Mouse (Mus musculus) spleen, adult 2 months (tissue): Measurements from ENCODE around the gene Zxdb. TPM values are rescaled to one million over a fixed set of nuclear protein-coding genes. Genes with fewer than 3 reads are reported as not detected.

Experiments
- DNase-seq, 2 experiments: peaks; one replicate each; pipeline versions ENCODE4 v3.0.0 to v3.0.0-alpha.2; 2012 to 2021; ENCODE audit warnings: low spot score in 2 of 2, low read depth in 1 of 2
- H3K27ac ChIP-seq: fragments of 200-500 bp; 2 replicates; pipeline ENCODE4 v1.5.1; 2012; ENCODE audit warnings: low read length, inconsistent platforms; ENCODE audit not compliant: insufficient read depth
- H3K27me3 ChIP-seq: fragments of 200-500 bp; 2 replicates; pipeline ENCODE4 v1.6.1; 2012; ENCODE audit warnings: mild to moderate bottlenecking, moderate library complexity, low read length, inconsistent platforms; ENCODE audit not compliant: control insufficient read depth, insufficient read depth
- H3K36me3 ChIP-seq: fragments of 200-500 bp; 2 replicates; pipeline ENCODE4 v1.6.1; 2012; ENCODE audit warnings: mild to moderate bottlenecking, low read length, inconsistent platforms; ENCODE audit not compliant: control insufficient read depth, insufficient read depth
- H3K4me1 ChIP-seq: fragments of 200-500 bp; 2 replicates; pipeline ENCODE4 v1.6.1; 2011; ENCODE audit warnings: inconsistent platforms; ENCODE audit not compliant: control insufficient read depth, insufficient read depth, insufficient read length
- H3K4me3 ChIP-seq: fragments of 200-500 bp; 2 replicates; pipeline ENCODE4 v1.5.1; 2011; ENCODE audit warnings: mild to moderate bottlenecking, inconsistent platforms; ENCODE audit not compliant: insufficient read depth, insufficient read length; ENCODE audit errors: extremely low read depth
- CTCF ChIP-seq: fragments of 200-500 bp; IDR thresholded peaks from 2 replicates; pipeline ENCODE4 v1.5.1; 2011; ENCODE audit warnings: mild to moderate bottlenecking, inconsistent platforms; ENCODE audit not compliant: insufficient read depth, insufficient read length, insufficient replicate concordance; ENCODE audit errors: extremely low read depth
- POLR2A ChIP-seq: fragments of 200-500 bp; IDR thresholded peaks from 2 replicates; pipeline ENCODE4 v1.6.1; 2011; ENCODE audit warnings: low read depth, low read length, inconsistent platforms
- WGBS: fragments of 180-500 bp; shearing (Covaris S2); methylation state at CpG from one replicate; pipeline ENCODE4 v1.1.7; 2018; 5-methylcytosine and 5-hydroxymethylcytosine counted together
- polyA plus RNA-seq: library from polyadenylated mRNA; depleted of rRNA; stranded (reverse); fragments of >200 nt; gene quantifications from 2 replicates; pipeline ENCODE4 v1.2.3, GENCODE M21; 2012; rRNA removed

Zxdb gene
- polyA plus RNA-seq, 1 experiment = 3.7 TPM

DNA sequence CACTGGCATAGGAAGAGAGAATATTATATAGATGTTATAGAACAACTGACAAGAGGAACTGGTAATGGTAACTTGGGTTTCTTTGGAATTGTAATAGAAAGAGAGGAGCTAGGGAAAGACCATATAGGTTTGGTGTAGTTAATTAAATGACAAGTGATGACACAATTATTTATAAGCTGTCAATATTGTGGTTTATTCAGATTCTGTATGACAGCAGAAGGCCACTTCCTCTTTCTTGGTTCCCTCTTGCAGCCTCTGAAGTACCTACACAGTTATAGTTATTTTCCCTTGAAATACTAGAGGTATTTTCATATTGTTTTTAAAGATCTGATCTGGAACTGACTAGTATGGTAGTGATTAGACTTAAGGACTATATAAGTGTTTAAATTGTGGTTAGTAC, 7.2 kb downstream of the Zxdb start:
- TF ChIP-seq CTCF = no peak
- TF ChIP-seq POLR2A = no peak
- peak in 1 of 2 experiments; percentile 15 for DNase-seq
- no peak overlapping the region for H3K27ac ChIP-seq
- H3K27me3 ChIP-seq = no peaks in the 10 kb centered on the region
- H3K36me3 ChIP-seq = no peaks in the 10 kb centered on the region
- no peaks in the 10 kb centered on the region for H3K4me1 ChIP-seq
- no peak overlapping the region for H3K4me3 ChIP-seq

DNA sequence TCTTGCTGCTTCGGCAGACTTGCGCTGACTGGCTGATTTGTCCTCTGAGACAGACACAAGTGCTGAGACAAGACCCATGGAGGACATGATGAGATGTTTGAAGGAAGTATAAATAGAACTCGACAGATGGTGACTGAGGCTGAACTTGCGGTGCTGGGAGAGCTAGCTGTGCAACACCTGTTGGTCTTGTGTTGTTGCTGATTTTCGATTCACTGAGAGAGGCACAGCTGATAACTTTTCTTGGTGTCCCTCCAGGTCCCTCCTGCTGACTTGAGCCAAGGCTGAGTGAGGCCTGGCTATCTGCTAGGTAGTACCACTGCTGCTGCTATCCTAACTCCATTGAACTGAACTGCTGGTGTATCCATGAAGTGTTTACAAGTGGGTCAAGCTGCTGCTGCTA, 29.4 kb downstream of the Zxdb start:
- no peak overlapping the region for H3K27ac ChIP-seq
- no peak overlapping the region for H3K4me3 ChIP-seq
- no peaks in the 10 kb centered on the region for H3K4me1 ChIP-seq
- no peaks in the 10 kb centered on the region for H3K27me3 ChIP-seq
- DNase-seq = no peak
- WGBS = 86% methylated on average over 5 of the region's 5 CpGs
- no peaks in the 10 kb centered on the region for H3K36me3 ChIP-seq
- TF ChIP-seq CTCF = no peak
- no peak for TF ChIP-seq POLR2A

DNA sequence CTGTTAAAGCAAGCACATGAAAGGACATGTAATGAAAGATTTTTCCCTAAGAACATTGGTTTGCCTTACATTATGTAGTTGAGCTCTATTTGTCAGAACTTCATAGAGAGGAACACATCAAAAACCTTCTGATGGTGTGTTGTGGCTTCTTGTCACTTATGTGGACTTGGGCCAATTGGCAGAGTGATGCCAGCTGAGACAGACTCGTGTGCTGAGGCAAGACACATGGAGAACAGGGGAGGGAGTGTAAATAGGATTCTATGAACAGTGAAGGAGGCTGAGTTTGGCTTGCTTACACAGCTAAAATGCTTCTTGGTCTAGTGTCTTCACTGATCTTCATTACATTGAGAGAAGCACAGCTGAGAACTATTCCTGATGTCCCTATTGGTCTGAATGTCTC, 35.6 kb downstream of the Zxdb start:
- TF ChIP-seq CTCF = no peak
- TF ChIP-seq POLR2A = no peak
- no peak for DNase-seq
- H3K27ac ChIP-seq = no peak overlapping the region
- H3K4me1 ChIP-seq = no peaks in the 10 kb centered on the region
- H3K4me3 ChIP-seq = no peak overlapping the region
- 48% methylated on average over 1 of the region's 1 CpGs for WGBS
- H3K27me3 ChIP-seq = no peaks in the 10 kb centered on the region
- no peaks in the 10 kb centered on the region for H3K36me3 ChIP-seq

- Histone ChIP-seq H3K4me3 (no peak overlapping the region), H3K27ac (no peak overlapping the region), H3K36me3 (no peaks in the 10 kb centered on the region), H3K4me1 (no peaks in the 10 kb centered on the region), H3K27me3 (no peaks in the 10 kb centered on the region)
- WGBS = 93% methylated on average over 34 of the region's 34 CpGs
- DNase-seq = no peak
- no peak for TF ChIP-seq POLR2A
- TF ChIP-seq CTCF = no peak
Observed at GRCm38 (mm10) chrX:94773876-94774275, 49.5 kb downstream of the Zxdb start.

Other genes starting within 250 kb of the Zxdb start
- gene Maged1, start 182.4 kb upstream of the Zxdb start, polyA plus RNA-seq = 31.6 and 35.4 TPM in 2 replicates
- gene Gspt2, start 88.5 kb upstream of the Zxdb start, polyA plus RNA-seq = 0.89 and 1.4 TPM in 2 replicates